Mouse (Mus musculus) CH12.LX (cell line): ENCODE data around the gene Spout1. TPM values are rescaled to one million over a fixed set of nuclear protein-coding genes. Genes with fewer than 3 reads are reported as not detected.

Experiments
- DNase-seq: peaks from one replicate; pipeline ENCODE4 v3.0.0-alpha.2; 2013; ENCODE audit errors: extremely low read depth
- H3K27ac ChIP-seq: 2 replicates; pipeline ENCODE4 v1.5.1; 2012; ENCODE audit warnings: low read depth, mild to moderate bottlenecking, control low read depth, moderate library complexity; ENCODE audit not compliant: insufficient read depth
- H3K27me3 ChIP-seq: replicated peaks from 2 replicates; pipeline ENCODE3; 2012; ENCODE audit warnings: inconsistent platforms
- H3K36me3 ChIP-seq, 2 experiments: replicated peaks in 1 of 2; 2 replicates each; pipeline versions ENCODE3 to v1.6.1; 2012; ENCODE audit warnings: inconsistent platforms in 1 of 2, low read length in 1 of 2, mild to moderate bottlenecking in 1 of 2, mixed read lengths in 1 of 2, moderate library complexity in 1 of 2; ENCODE audit not compliant: control insufficient read depth in 1 of 2, insufficient read depth in 1 of 2
- H3K4me1 ChIP-seq, 2 experiments: 2 replicates each; pipeline ENCODE4 v1.6.1; 2012; ENCODE audit warnings: inconsistent platforms in 1 of 2, moderate library complexity in 1 of 2; ENCODE audit not compliant: insufficient read depth in 2 of 2, control insufficient read depth in 1 of 2
- H3K4me2 ChIP-seq: 2 replicates; pipeline ENCODE4 v1.6.1; 2012; ENCODE audit warnings: low read depth, mild to moderate bottlenecking, control low read depth; ENCODE audit not compliant: poor library complexity, insufficient read depth, severe bottlenecking
- H3K4me3 ChIP-seq, 3 experiments: fragments of 150-350 bp in 1 of 3; sonication (generic) in 1 of 3; replicated peaks in 1 of 3; 2 replicates each; pipeline versions ENCODE3 to v1.5.1; 2011 to 2012; ENCODE audit warnings: low read depth in 2 of 3, low read length in 2 of 3, mild to moderate bottlenecking in 2 of 3, moderate library complexity in 2 of 3, control low read depth in 1 of 3, improper control_type of control experiment in 1 of 3, inconsistent platforms in 1 of 3, mixed read lengths in 1 of 3; ENCODE audit not compliant: poor library complexity in 1 of 3
- H3K79me2 ChIP-seq: replicated peaks from 2 replicates; pipeline ENCODE4 v1.6.1; 2012; ENCODE audit warnings: mild to moderate bottlenecking, moderate library complexity; ENCODE audit not compliant: control insufficient read depth, poor library complexity, insufficient read depth, severe bottlenecking; ENCODE audit errors: extremely low read depth
- H3K9ac ChIP-seq: 2 replicates; pipeline ENCODE4 v1.6.1; 2012; ENCODE audit warnings: low read depth, mild to moderate bottlenecking, control low read depth, moderate library complexity; ENCODE audit not compliant: insufficient read depth
- H3K9me3 ChIP-seq: replicated peaks from 2 replicates; pipeline ENCODE3; 2012; ENCODE audit warnings: low read length, inconsistent platforms, mixed read lengths
- BHLHE40 ChIP-seq: IDR thresholded peaks from 2 replicates; pipeline ENCODE4 v1.6.1; 2011; ENCODE audit warnings: mild to moderate bottlenecking, low read depth, low read length, improper control_type of control experiment
- CHD2 ChIP-seq: IDR thresholded peaks from 2 replicates; pipeline ENCODE4 v1.6.1; 2011; ENCODE audit warnings: low read length, improper control_type of control experiment
- CTCF ChIP-seq, 2 experiments: IDR thresholded peaks in 1 of 2; conservative IDR thresholded peaks in 1 of 2; 2 replicates each; pipeline ENCODE4 v1.5.1; 2011 to 2012; ENCODE audit warnings: low read depth in 2 of 2, low read length in 2 of 2, improper control_type of control experiment in 1 of 2, inconsistent platforms in 1 of 2, mild to moderate bottlenecking in 1 of 2, moderate library complexity in 1 of 2
- E2F4 ChIP-seq: IDR thresholded peaks from 2 replicates; pipeline ENCODE4 v1.6.1; 2011; ENCODE audit warnings: low read depth, low read length, improper control_type of control experiment; ENCODE audit not compliant: insufficient replicate concordance
- EP300 ChIP-seq: IDR thresholded peaks from 2 replicates; pipeline ENCODE4 v1.6.1; 2011; ENCODE audit warnings: low read length, improper control_type of control experiment
- ETS1 ChIP-seq: conservative IDR thresholded peaks from 2 replicates; pipeline ENCODE4 v1.6.1; 2012; ENCODE audit warnings: low read depth, mild to moderate bottlenecking, inconsistent platforms, low read length, improper control_type of control experiment, moderate library complexity
- GABPA ChIP-seq: IDR thresholded peaks from 2 replicates; pipeline ENCODE4 v1.6.1; 2012; ENCODE audit warnings: low read depth, low read length, improper control_type of control experiment, inconsistent platforms; ENCODE audit not compliant: insufficient replicate concordance
- HCFC1 ChIP-seq: IDR thresholded peaks from 2 replicates; pipeline ENCODE4 v1.6.1; 2012; ENCODE audit warnings: low read depth, mild to moderate bottlenecking, inconsistent platforms, low read length, improper control_type of control experiment
- IRF4 ChIP-seq: IDR thresholded peaks from 2 replicates; pipeline ENCODE4 v1.6.1; 2014; ENCODE audit warnings: low read depth, mild to moderate bottlenecking, inconsistent platforms, low read length, improper control_type of control experiment
- JUN ChIP-seq: IDR thresholded peaks from 2 replicates; pipeline ENCODE4 v1.6.1; 2011; ENCODE audit warnings: low read depth, mild to moderate bottlenecking, low read length, improper control_type of control experiment, moderate library complexity; ENCODE audit not compliant: insufficient read depth
- JUND ChIP-seq: conservative IDR thresholded peaks from 2 replicates; pipeline ENCODE4 v1.6.1; 2011; ENCODE audit warnings: low read depth, low read length, improper control_type of control experiment
- KAT2A ChIP-seq: IDR thresholded peaks from 2 replicates; pipeline ENCODE4 v1.6.1; 2012; ENCODE audit warnings: low read length, improper control_type of control experiment, inconsistent platforms; ENCODE audit not compliant: insufficient replicate concordance
- MAZ ChIP-seq: IDR thresholded peaks from 2 replicates; pipeline ENCODE4 v1.6.1; 2012; ENCODE audit warnings: low read depth, mild to moderate bottlenecking, inconsistent platforms, low read length, improper control_type of control experiment, moderate library complexity
- MYC ChIP-seq: IDR thresholded peaks from 2 replicates; pipeline ENCODE4 v1.6.1; 2011; ENCODE audit warnings: low read depth, mild to moderate bottlenecking, improper control_type of control experiment, low read length
- NRF1 ChIP-seq: IDR thresholded peaks from 2 replicates; pipeline ENCODE4 v1.6.1; 2014; ENCODE audit warnings: low read depth, mild to moderate bottlenecking, inconsistent platforms, low read length, improper control_type of control experiment, moderate library complexity
- PAX5 ChIP-seq: IDR thresholded peaks from 2 replicates; pipeline ENCODE4 v1.6.1; 2012; ENCODE audit warnings: low read length, inconsistent platforms, mixed read lengths
- POLR2A ChIP-seq: IDR thresholded peaks from 2 replicates; pipeline ENCODE4 v1.6.1; 2011; ENCODE audit warnings: low read depth, mild to moderate bottlenecking, improper control_type of control experiment, low read length
- RAD21 ChIP-seq: IDR thresholded peaks from 2 replicates; pipeline ENCODE4 v1.6.1; 2011; ENCODE audit warnings: low read depth, mild to moderate bottlenecking, low read length, improper control_type of control experiment, moderate library complexity
- RCOR1 ChIP-seq: conservative IDR thresholded peaks from 2 replicates; pipeline ENCODE4 v1.6.1; 2012; ENCODE audit warnings: low read depth, mild to moderate bottlenecking, inconsistent platforms, low read length, improper control_type of control experiment
- SIN3A ChIP-seq: IDR thresholded peaks from 2 replicates; pipeline ENCODE4 v1.6.1; 2012; ENCODE audit warnings: low read length, improper control_type of control experiment, inconsistent platforms
- SMC3 ChIP-seq: IDR thresholded peaks from 2 replicates; pipeline ENCODE4 v1.6.1; 2011; ENCODE audit warnings: low read depth, low read length, improper control_type of control experiment
- TBP ChIP-seq: conservative IDR thresholded peaks from 2 replicates; pipeline ENCODE4 v1.6.1; 2011; ENCODE audit warnings: low read depth, low read length, improper control_type of control experiment
- UBTF ChIP-seq: IDR thresholded peaks from 2 replicates; pipeline ENCODE4 v1.6.1; 2012; ENCODE audit warnings: low read depth, mild to moderate bottlenecking, inconsistent platforms, low read length, improper control_type of control experiment, moderate library complexity
- ZKSCAN1 ChIP-seq: IDR thresholded peaks from 2 replicates; pipeline ENCODE4 v1.6.1; 2012; ENCODE audit warnings: low read depth, inconsistent platforms, low read length, improper control_type of control experiment, borderline replicate concordance
- ZMIZ1 ChIP-seq: IDR thresholded peaks from 2 replicates; pipeline ENCODE4 v1.6.1; 2012; ENCODE audit warnings: low read depth, mild to moderate bottlenecking, inconsistent platforms, low read length, improper control_type of control experiment
- dilution Hi-C: fragments of 300-500 bp; cut with MboI; formaldehyde crosslinking; loops from 2 replicates; pipeline ENCODE4 v1.14.3; 2020; ENCODE audit warnings: low sequenced_read_pairs; ENCODE audit not compliant: extremely low pct_unique_long_range_greater_than_20kb, extremely low pct_ligation_motif_present
- in situ Hi-C: fragments of 300-500 bp; cut with MboI; formaldehyde crosslinking; loops from 3 replicates; pipeline ENCODE4 v1.14.3; 2019; ENCODE audit warnings: low sequenced_read_pairs, low pct_ligation_motif_present, low pct_unique_long_range_greater_than_20kb, mixed read lengths
- polyA plus RNA-seq: library from polyadenylated mRNA; unstranded; fragments of >175 nt; gene quantifications from 2 replicates; pipeline ENCODE4 v1.2.1, GENCODE M21; 2012; ENCODE audit warnings: low read depth; ENCODE audit not compliant: insufficient read length
- total RNA-seq, 2 experiments: library from RNA; depleted of rRNA; stranded (reverse); fragments of 300-350 nt in 1 of 2; fragments of >200 nt in 1 of 2; gene quantifications; 2 replicates each; pipeline ENCODE4 v1.2.3; 2012 to 2014

The Spout1 gene
- total and polyA plus RNA-seq, 3 experiments: 38.4 to 62.3 (median 49.2) TPM

GRCm38 (mm10) chr2:30151840-30152239, 26.4 kb downstream of the Spout1 start:
- Histone ChIP-seq H3K79me2 (no peaks in the 10 kb centered on the region), H3K27ac (no peak overlapping the region), H3K4me3 (no peak overlapping the region), H3K27me3 (no peaks in the 10 kb centered on the region), H3K36me3 (peaks cover 37 to 58% of the 10 kb centered on the region in 2 experiments), H3K9ac (no peak overlapping the region), H3K4me2 (no peak overlapping the region), H3K9me3 (no peaks in the 10 kb centered on the region), H3K4me1 (no peaks in the 10 kb centered on the region)
- in situ Hi-C loops: no loop called here
- dilution Hi-C loops: no loop called here
- TF ChIP-seq EP300 (no peak), NRF1 (no peak), IRF4 (no peak), GABPA (no peak), CTCF (conservative IDR thresholded peaks at IDR 0.05 in 1 of 2, IDR thresholded peaks at IDR 0.05 in 1 of 2; ENCODE audit: low read depth in 2 of 2, low read length in 2 of 2) (no peak), KAT2A (no peak), E2F4 (no peak), JUN (no peak), SMC3 (no peak), MYC (no peak), HCFC1 (no peak), JUND (no peak)
- DNase-seq: no peak

- no peaks in the 10 kb centered on the region for H3K9me3 ChIP-seq
- TF ChIP-seq KAT2A: no peak
- TF ChIP-seq ETS1: no peak
- no peak for TF ChIP-seq BHLHE40
- no peak overlapping the region for H3K4me2 ChIP-seq
- in situ Hi-C loops (no loop called here), dilution Hi-C loops (no loop called here)
- no peak overlapping the region for H3K27ac ChIP-seq
- no peaks in the 10 kb centered on the region for H3K79me2 ChIP-seq
- H3K27me3 ChIP-seq: no peaks in the 10 kb centered on the region
- no peak overlapping the region for H3K9ac ChIP-seq
- H3K36me3 ChIP-seq: peaks cover 58 to 90% of the 10 kb centered on the region in 2 experiments
- no peak for DNase-seq
- H3K4me3 ChIP-seq: no peak overlapping the region
- H3K4me1 ChIP-seq: no peaks in the 10 kb centered on the region
Measured at GRCm38 (mm10) chr2:30147466-30147865, 30.8 kb downstream of the Spout1 start.

- Histone ChIP-seq H3K9me3 (no peaks in the 10 kb centered on the region), H3K4me1 (no peaks in the 10 kb centered on the region), H3K27ac (no peak overlapping the region), H3K36me3 (peaks cover 64 to 88% of the 10 kb centered on the region in 2 experiments), H3K9ac (no peak overlapping the region), H3K4me2 (no peak overlapping the region), H3K27me3 (no peaks in the 10 kb centered on the region), H3K79me2 (no peaks in the 10 kb centered on the region), H3K4me3 (no peak overlapping the region)
- in situ Hi-C loops (no loop called here), dilution Hi-C loops (no loop called here)
- DNase-seq: no peak
- TF ChIP-seq GABPA (no peak), SMC3 (no peak), CHD2 (no peak), SIN3A (no peak), BHLHE40 (no peak), NRF1 (no peak), IRF4 (no peak), JUND (no peak), ZMIZ1 (no peak), PAX5 (no peak), ZKSCAN1 (no peak), RCOR1 (no peak), POLR2A (no peak), ETS1 (no peak), MAZ (no peak), TBP (no peak), UBTF (no peak), EP300 (no peak), RAD21 (no peak)
Measured at GRCm38 (mm10) chr2:30144436-30144835, 33.8 kb downstream of the Spout1 start.
